ENCODE assay signal across 18 mouse cellular contexts in genomic region chr12:73183896-73184295, GRCm38 (mm10).
"Had no signal": no experiment of that assay in that cellular context is flagged by ENCODE, and none has a peak within 500 bp of the region (broad histone marks: within the 10 kb centered on the region; RNA-seq: fewer than 3 reads in every experiment).

No protein-coding gene starts in this region.

- H3K27me3 ChIP-seq: kidney, embryonic 15.5 days; limb, embryonic 15.5 days; midbrain, embryonic 12.5 days; midbrain, embryonic 15.5 days; neural tube, embryonic 12.5 days; stomach, embryonic 15.5 days had no signal

- H3K9ac ChIP-seq: kidney, embryonic 15.5 days; limb, embryonic 15.5 days; liver, embryonic 14.5 days; liver, postnatal 0 days; lung, embryonic 14.5 days; midbrain, embryonic 12.5 days; midbrain, embryonic 15.5 days; neural tube, embryonic 12.5 days; stomach, embryonic 15.5 days had no signal

- H3K27ac ChIP-seq: kidney, embryonic 15.5 days; limb, embryonic 15.5 days; liver, embryonic 14.5 days; macrophage; midbrain, embryonic 12.5 days; midbrain, embryonic 15.5 days; neural tube, embryonic 12.5 days; stomach, embryonic 15.5 days had no signal

- H3K4me2 ChIP-seq: kidney, embryonic 15.5 days; limb, embryonic 15.5 days; liver, embryonic 11.5 days; lung, embryonic 14.5 days; midbrain, embryonic 12.5 days; midbrain, embryonic 15.5 days; neural tube, embryonic 12.5 days; stomach, embryonic 15.5 days had no signal

- H3K36me3 ChIP-seq: midbrain, embryonic 15.5 days had no signal

- DNase-seq: kidney, adult 8-10 months; kidney, postnatal 14 days; kidney, postnatal 4 days; liver, postnatal 0 days; lung, embryonic 14.5 days; right cerebral cortex, adult 18-20 months; right cerebral cortex, postnatal 14 days; right cerebral cortex, postnatal 4 days; thymus, postnatal 25 days had no signal

- H3K9me3 ChIP-seq: kidney, embryonic 15.5 days; limb, embryonic 15.5 days; midbrain, embryonic 12.5 days; midbrain, embryonic 15.5 days; neural tube, embryonic 12.5 days; stomach, embryonic 15.5 days had no signal

- H3K4me3 ChIP-seq: kidney, embryonic 15.5 days; limb, embryonic 15.5 days; midbrain, embryonic 12.5 days; midbrain, embryonic 15.5 days; neural tube, embryonic 12.5 days; stomach, embryonic 15.5 days had no signal

- H3K4me1 ChIP-seq: kidney, embryonic 15.5 days; limb, embryonic 15.5 days; midbrain, embryonic 12.5 days; midbrain, embryonic 15.5 days; neural tube, embryonic 12.5 days; stomach, embryonic 15.5 days had no signal
